Mouse (Mus musculus): ENCODE results near the gene Vav1. TPM values are rescaled to one million over a fixed set of nuclear protein-coding genes. Genes with fewer than 3 reads are reported as not detected.
"Not testable (repeated sequence)": the region's sequence is repeated elsewhere in the genome, so short reads cannot be mapped to it uniquely, and the experiment has no call there.

The Vav1 gene
- total RNA-seq, 1 experiment from 2014 or later: 373 TPM

DNA sequence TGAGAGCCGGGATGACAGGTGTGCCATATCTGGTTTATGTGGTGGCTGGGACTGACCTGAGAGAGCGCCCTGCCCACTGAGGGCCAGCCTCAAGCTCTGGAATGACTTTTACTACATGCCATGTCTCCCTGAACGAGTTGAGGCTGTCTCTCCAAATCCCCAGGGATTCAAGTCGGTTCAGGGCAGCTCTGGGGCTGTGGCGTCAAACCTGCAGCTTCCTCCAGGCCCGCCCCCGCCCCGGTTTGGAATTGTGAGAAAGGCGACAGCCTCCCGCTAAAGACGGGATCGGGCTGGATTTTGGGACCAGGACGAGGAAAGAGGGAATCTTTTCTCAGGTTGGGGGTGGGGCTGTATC is 2.9 kb upstream of the Vav1 start:
- no peak for ATAC-seq (ENCODE audit: extremely low read depth, insufficient number of reproducible peaks, low FRiP score, poor library complexity, severe bottlenecking)

DNA sequence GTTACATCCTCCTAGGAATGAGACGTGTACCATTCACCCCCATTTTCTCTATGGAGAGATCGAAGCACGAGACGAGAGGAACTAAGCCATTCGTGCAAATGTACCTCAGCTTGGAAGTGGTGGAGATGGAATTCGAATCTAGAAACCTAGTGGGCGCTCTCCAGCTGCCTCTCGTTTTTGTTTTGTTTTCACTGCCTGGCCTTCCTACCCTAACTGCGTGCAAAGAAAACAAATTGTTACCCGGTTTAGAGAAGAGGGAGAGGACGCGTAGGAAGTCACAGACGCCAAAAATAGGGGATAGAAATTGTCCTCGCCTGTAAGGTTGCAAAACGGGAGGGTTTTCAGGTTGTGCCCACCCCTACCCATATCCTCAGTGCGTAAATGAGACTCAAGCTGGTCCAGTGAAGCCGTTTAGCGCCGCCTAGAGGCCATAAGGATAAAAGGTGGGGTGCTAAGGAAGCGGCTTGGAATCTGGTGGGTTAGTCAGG is 2.2 kb upstream of the Vav1 start:
- peak; percentile 50 for ATAC-seq (ENCODE audit: extremely low read depth, insufficient number of reproducible peaks, low FRiP score, poor library complexity, severe bottlenecking)

DNA sequence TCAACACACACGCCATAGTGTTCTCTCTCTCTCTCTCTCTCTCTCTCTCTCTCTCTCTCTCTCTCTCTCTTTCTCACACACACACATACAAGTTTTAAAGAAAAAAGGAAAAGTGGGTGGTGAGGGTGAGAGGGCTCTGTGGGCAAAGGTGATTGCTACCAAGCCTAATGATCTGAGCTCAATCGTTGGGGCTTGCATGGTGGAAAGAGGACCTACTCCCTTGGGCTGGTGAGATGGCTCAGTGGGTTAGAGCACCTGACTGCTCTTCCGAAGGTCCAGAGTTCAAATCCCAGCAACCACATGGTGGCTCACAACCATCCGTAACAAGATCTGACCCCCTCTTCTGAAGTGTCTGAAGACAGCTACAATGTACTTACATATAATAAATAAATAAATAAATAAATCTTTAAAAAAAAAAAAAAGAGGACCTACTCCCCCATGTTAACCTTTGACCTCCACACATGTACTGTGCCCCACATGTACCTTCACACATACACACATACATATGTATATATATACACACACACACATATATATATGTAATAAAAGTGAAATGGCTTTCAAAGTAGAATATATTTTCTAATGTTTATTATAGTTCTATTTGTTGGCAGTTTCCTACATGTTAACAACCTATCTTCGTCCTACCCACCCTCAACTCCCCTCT is 1.2 kb upstream of the Vav1 start:
- ATAC-seq (ENCODE audit: extremely low read depth, insufficient number of reproducible peaks, low FRiP score, poor library complexity, severe bottlenecking): not testable (repeated sequence)

DNA sequence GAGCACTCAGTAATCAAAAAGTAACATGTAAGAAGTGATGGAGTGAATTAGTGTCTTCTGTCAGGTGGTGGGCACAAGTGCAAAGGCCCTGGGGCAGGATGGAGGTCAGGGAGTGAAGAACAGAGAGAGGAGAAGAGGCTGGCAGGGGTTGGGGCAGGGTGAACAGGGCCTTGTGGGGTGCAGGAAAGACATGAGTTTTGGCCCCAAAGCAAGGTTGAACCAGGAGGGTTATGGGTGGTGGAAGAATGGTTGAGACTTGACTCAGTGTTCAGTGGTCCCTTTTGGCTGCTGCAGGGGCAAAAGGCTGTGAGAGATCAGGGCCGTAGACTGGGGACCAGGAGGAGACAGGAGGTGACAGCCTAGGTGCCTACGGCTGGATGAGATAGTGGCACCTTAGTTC is 363 bp upstream of the Vav1 start:
- no peak for ATAC-seq (ENCODE audit: extremely low read depth, insufficient number of reproducible peaks, low FRiP score, poor library complexity, severe bottlenecking)

DNA sequence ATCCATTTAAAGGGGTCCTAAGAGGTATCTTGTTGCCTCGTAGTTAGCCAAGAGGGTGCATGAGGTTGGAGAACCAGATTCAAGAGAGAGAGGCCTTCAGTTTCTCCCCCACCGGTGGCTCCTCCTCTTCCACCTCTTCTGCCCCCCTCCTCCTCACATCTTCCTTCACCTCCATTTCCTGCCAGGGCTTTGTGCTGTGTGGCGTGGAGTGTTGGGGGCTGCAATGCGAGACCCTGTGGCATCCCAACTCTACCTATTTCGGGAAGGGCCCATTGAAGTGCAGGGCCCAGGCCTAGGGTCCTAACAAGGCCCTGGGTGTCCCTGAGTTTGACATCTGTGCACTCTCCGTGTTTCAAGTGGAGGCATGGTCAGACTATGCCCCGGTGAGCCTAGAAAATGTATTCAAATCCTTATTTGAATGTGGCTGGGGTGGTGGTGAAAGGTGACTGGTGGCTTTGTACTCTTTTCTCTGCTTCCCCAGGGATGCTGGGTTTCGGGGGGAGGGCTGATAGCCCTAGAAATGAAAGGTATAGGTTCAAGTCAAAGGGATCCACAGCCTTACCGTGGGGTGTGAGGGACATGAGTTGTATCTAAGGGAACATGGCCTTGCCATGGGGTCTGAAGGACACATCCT is 808 bp downstream of the Vav1 start:
- ATAC-seq (ENCODE audit: extremely low read depth, insufficient number of reproducible peaks, low FRiP score, poor library complexity, severe bottlenecking): peak; percentile 3; the same call in 1 of the 2 replicates

DNA sequence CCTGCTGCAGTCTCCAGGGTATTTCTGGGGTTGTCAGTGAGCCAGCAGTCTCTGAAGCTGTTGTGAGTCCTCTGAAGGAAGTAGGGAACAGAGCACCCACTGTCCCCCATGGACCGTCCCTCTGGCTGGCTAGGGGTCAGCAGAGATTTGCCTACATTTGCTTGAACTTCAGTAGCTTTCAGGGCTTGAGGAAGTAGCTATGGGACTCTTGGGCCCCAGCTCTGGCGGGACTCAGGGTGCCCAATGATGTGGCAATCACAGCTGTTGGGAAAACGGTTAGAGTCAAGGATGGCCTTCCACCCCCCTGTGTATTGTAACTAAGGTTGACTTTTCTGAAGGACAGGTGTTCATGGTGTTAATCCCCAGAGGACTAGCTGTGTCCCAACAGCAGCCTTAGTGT is 1.5 kb downstream of the Vav1 start:
- no peak for ATAC-seq (ENCODE audit: extremely low read depth, insufficient number of reproducible peaks, low FRiP score, poor library complexity, severe bottlenecking)

DNA sequence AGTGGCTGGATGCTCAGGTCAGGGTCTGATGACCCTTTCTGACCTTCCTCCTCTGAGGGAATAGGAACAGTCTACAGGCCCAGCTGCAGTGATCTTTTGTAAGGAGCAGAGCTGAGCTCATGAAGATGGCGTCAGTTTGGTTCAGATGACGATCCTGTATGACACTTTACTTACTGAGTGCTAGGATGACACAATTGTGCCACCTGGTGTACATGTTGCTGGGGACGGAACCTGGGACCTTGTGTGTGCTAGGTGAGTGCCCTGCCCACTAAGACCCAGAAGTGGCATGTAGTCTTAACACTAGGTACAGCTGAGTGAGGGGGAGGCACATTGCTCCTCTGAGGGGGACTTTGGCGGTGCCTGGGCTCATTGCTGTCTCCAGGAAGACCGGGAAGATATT is 5.0 kb downstream of the Vav1 start:
- no peak for ATAC-seq (ENCODE audit: extremely low read depth, insufficient number of reproducible peaks, low FRiP score, poor library complexity, severe bottlenecking)

DNA sequence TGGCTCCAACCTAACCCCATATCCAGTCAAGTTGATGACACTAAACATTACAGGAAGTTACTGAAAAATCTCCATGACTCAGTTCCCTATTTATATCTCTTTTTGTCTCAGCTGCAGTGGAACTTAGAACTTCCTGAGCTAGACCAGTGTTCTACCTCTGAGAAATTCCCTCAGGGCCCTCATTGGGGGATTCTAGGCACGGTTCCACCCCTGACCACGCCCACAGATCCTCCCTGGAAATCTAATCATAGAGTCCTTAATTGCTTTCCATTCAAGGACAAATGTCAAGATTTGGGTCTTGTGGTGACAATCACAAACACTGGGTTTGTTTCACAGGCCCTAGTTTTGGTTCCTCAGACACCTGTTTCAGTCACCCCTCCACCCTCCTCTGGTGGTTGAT is 6.2 kb downstream of the Vav1 start:
- ATAC-seq (ENCODE audit: extremely low read depth, insufficient number of reproducible peaks, low FRiP score, poor library complexity, severe bottlenecking): peak; percentile 46; the same call in 1 of the 2 replicates

DNA sequence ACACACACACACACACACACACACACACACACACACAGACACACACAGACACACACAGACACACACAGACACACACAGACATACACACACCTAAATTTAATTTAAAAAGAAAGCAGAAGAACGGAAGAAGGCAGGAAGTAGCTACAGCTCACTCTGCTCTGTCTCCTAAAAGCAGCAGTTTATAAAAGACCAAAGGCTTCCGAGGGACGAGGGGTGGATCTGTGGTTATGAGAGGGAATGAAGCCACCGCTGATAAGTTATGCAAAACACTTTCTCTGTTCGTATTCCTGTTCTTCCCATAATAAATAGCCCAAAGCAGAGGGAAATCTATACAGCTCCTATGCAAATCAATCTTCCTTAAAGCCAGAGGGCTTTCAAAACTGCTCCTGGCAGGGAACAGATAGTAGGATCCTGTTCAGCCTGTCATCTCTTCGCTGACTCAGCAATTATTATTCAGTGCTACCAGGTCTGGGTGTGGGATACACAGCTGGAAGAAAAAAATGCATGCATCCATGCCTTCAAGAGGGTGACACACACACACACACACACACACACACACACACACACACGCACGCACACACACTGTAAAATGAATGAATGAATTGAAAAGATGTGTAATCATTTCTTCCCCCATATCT is 7.9 kb downstream of the Vav1 start:
- no peak for ATAC-seq (ENCODE audit: extremely low read depth, insufficient number of reproducible peaks, low FRiP score, poor library complexity, severe bottlenecking)

DNA sequence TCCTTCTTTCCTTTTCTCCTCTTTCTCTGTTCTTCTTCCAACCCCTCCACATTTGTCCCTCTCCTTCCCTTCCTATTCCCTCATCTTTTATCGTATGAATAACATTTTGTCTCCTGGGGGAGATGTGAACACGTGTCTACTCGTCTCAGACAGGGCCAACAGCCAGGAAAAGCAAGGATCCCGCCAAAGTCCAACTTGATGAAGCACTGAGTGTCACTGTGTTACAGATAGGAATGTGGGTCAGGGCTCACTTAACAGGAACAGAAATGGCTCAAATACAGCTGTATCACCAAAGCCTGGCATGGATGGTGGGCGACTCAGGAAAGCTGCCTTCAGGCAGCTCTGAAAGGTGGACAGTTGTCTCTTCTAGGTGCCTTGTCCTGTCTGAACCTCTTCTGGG is 10.4 kb downstream of the Vav1 start:
- no peak for ATAC-seq (ENCODE audit: extremely low read depth, insufficient number of reproducible peaks, low FRiP score, poor library complexity, severe bottlenecking)

DNA sequence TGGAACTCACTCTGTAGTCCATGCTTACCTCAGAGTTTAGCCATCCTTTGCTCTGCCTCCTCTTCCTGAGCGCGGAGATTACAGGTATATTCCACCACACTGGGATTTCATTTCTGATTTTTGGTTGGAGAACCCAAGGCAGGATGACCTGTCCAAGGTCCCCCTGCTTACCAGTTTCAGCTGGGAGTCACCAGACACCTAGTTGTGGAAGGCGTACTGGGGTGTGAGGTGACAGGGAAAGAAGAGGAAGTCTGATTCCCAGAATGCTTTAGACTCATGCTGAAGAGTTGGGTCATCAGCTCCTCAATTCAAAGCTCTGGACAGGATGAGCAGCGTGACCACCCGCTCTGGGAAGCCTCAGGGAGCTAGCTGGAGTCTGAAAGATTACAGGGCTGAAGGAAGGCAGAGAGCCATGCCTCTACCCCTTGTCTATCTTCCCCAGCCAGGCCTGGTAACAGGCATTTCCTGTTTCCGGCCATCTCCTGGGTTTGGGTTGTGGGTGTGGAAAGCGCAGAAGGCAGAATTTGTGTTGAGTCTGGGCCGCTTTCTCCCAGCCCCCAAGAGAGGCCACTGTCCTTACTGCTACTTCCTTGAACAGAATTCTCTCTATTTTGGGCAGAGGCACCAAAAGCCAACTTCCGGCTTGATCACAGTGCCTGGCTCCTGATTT is 11.2 kb downstream of the Vav1 start:
- ATAC-seq (ENCODE audit: extremely low read depth, insufficient number of reproducible peaks, low FRiP score, poor library complexity, severe bottlenecking): peak; percentile 25

DNA sequence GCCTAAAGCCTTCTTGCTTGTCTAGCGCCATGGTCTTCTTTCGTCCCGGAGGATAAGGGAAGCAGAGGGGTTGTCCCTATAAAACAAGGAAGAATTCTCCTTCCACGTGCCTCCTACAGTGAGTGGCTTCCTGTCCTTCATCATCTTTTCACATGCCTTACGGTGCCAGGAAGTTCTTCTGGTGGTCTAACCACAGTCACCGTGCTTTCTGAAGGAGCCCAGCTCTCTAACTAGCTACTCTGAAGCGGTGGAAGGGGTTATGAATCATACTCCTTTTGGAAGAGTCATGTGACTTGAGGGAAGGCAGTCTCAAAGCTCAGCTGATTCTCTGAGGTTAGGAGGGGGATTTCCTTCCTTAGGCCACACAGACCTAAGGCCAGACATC is 11.8 kb downstream of the Vav1 start:
- peak; percentile 49 for ATAC-seq (ENCODE audit: extremely low read depth, insufficient number of reproducible peaks, low FRiP score, poor library complexity, severe bottlenecking)

DNA sequence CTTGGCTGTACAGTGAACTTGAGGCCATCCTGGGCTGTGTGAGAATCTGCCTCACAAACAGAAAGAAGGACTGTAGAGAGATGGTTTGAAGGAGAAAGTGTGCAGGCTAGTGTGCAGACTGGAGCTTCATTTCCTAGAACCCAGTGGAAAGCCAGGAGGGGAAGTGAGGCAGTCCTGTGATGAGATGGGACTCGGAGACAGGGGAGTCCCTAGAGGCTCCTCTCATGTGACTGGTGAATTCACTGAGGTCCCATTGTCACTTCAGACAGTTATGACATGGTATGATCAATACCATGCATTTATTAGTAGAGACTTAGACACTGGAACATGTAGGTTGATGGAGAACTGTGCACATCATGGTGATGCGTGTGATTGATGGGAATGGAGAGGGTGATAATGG is 13.4 kb downstream of the Vav1 start:
- no peak for ATAC-seq (ENCODE audit: extremely low read depth, insufficient number of reproducible peaks, low FRiP score, poor library complexity, severe bottlenecking)

DNA sequence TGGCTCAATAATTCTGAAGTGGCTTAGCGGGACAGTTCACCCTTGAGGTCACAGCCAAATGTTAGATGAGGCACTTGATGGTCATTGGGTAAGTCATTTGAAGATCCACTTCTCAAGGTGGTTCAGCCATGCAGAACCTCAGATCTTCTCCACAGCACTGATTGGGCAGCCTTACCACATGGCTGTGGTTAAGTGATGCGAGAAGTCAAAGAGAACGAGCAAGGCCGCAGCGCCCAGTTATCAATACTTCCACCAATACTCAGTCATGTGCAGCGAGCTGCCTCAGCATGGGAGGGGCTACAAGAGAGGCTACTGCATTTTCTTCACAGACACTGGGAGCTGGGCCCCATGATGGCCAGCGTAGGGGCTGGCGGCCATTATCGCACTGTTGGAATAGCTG is 14.1 kb downstream of the Vav1 start:
- no peak for ATAC-seq (ENCODE audit: extremely low read depth, insufficient number of reproducible peaks, low FRiP score, poor library complexity, severe bottlenecking)

DNA sequence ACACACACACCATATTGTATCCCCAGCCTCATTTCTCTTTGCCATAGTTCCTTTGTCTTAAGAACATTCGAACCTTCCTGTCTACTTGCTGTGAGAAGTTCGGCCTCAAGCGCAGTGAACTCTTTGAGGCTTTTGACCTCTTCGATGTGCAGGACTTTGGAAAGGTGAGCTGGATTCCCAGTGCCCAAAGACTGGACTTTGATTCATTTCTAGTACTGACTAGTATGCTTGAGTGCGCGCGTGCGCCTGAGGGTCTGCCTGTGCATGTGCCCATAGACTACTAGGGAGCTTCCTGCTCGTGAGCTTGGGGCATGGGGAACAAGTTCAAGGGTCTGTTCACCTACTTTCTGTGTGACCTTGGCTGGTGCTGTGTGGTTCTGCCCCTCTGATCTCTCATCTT is 17.0 kb downstream of the Vav1 start:
- ATAC-seq (ENCODE audit: extremely low read depth, insufficient number of reproducible peaks, low FRiP score, poor library complexity, severe bottlenecking): no peak

DNA sequence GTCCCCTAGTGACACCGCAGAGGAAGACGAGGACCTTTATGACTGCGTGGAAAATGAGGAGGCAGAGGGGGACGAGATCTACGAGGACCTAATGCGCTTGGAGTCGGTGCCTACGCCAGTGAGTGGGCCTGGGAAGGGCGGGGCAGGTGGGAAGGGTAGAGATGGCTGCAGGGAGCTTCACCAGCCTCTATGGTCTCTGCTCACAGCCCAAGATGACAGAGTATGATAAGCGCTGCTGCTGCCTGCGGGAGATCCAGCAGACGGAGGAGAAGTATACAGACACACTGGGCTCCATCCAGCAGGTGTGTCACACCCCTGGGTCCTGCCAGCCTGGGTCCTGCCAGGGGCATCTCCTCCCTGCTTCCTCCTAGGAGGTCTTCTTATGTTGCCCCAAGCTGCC is 18.1 kb downstream of the Vav1 start:
- ATAC-seq (ENCODE audit: extremely low read depth, insufficient number of reproducible peaks, low FRiP score, poor library complexity, severe bottlenecking): no peak

DNA sequence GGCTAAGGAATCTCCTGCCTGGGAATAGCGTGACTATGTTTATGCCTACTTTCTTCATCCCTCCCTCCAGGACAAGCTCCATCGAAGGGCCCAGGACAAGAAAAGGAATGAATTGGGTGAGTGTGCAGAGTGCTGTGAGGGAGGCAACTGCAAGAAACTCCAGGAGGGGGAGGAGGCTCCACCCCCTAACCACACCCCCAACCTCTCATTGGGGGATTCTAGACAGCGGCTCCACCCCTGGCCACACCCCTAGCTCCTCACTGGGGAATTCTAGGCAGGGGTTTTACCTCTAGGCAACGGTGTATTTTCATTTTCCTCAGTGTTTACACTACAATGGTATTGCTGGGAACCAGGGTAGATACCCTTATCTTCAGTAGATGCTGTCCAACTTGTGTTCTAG is 26.7 kb downstream of the Vav1 start:
- 0 out of 2 replicates have a peak, but pooled peaks have one; percentile 18 for ATAC-seq (ENCODE audit: extremely low read depth, insufficient number of reproducible peaks, low FRiP score, poor library complexity, severe bottlenecking)

DNA sequence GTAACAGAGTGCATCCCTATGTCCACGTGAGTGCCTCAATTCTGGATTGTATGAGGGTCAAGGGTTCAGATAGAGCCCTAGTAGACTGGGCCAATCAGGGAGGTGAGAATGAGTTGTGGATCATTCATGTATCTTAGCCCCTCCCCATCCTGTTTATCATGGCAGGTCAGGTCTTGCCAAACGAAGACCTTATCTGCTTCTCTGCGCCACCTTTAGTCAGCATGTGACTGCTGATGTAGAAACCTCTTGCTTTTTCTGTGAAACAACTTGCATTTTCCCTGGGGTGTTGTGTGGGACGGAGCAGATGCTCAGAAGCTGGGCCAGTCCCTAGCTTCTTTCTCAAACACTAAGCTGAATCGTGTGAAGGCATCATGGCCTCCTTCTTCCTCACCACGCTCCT is 28.2 kb downstream of the Vav1 start:
- ATAC-seq (ENCODE audit: extremely low read depth, insufficient number of reproducible peaks, low FRiP score, poor library complexity, severe bottlenecking): no peak

DNA sequence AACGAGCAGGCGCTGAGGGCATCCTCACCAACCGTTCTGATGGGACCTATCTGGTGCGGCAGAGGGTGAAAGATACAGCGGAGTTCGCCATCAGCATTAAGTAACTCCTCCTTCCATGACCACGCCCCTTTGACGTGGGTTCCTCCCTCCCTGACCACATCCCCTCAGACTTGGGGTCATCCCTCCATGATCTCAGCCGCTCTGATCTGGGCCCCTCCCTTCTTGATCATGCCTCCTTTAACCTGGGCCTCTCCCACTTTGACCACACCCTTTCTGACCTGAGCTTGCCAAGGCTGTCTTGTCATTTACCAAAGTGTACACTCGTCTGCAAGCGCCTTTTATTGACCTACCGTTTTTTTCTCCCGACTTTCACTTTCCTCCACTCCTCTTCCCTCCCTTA is 32.9 kb downstream of the Vav1 start:
- no peak for ATAC-seq (ENCODE audit: extremely low read depth, insufficient number of reproducible peaks, low FRiP score, poor library complexity, severe bottlenecking)

DNA sequence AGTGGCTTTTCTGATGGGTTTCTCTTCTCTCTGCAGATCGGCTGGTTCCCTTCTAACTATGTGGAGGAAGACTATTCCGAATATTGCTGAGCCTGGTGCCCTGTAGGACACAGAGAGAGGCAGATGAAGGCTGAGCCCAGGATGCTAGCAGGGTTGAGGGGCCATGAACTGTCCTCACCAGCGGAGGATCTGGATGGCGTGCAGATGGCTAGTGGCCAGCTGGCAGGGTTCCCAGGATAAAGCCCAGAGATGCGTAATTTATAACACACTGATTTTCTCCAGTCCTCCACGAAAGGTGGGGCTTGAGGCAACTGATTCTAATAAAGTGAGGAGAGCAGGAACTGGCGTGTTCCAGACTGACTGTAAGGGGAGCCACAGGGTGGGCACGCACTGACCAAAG is 48.7 kb downstream of the Vav1 start:
- ATAC-seq (ENCODE audit: extremely low read depth, insufficient number of reproducible peaks, low FRiP score, poor library complexity, severe bottlenecking): no peak
